Mouse (Mus musculus): Measurements from ENCODE around the gene Spocd1.

DNA sequence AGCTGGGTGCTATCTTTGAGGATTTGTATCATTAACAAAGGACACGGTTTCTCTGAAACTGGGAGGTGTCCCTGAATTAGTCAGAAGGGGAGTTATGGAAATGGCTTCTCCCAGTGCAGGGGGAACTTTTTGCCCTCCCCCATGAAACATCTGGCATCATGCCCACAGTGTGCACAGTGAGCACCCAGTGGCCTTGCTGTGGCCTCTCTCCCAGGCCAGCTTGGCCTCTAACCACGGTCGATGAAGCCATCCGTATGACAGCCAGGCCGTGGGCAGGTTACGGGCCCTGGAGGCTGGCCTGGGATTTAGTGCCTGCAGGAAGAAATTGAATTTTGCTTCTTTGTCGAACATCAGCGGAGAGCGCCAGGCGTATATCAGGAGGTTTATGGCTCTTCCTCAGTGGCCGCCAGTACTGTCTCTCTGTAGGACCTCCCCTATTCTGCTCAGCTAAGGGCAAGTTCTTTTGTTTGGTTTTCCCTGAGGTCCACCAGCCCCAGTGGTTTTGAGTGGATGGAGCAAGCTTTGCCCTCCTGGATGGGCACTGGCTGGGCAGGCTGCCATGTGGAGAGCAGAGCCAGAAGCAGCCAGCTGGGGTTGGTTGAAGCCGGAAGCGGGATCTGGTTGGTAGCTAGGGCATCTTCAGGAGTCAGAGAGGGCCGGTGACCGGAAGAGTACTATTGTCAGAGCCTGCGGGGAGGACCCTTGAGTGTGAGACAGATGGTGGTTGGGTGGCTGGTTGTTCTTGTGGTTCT is 65.1 kb downstream of the Spocd1 start:
- TF ChIP-seq CTCF (IDR thresholded peaks at IDR 0.05; ENCODE audit: low read depth, low read length) (no peak), POLR2A (IDR thresholded peaks at IDR 0.05; ENCODE audit: insufficient read depth, low read length) (no peak), EP300 (IDR thresholded peaks at IDR 0.05; ENCODE audit: insufficient read depth, low read depth, low read length) (no peak)

Measured in ES-Bruce4 (cell line).